Mouse (Mus musculus) hindlimb bud, embryonic 11.5 days (tissue): ENCODE data around the gene Epha6.
A peak's percentile ranks its signal among the peaks of the same experiment; 100 is the strongest.

Experiments used
- DNase-seq: peaks from one replicate; pipeline ENCODE4 v3.0.0-alpha.2; 2012; ENCODE audit warnings: low read depth, low spot score; ENCODE audit errors: extremely low spot score

The Epha6 gene

DNA sequence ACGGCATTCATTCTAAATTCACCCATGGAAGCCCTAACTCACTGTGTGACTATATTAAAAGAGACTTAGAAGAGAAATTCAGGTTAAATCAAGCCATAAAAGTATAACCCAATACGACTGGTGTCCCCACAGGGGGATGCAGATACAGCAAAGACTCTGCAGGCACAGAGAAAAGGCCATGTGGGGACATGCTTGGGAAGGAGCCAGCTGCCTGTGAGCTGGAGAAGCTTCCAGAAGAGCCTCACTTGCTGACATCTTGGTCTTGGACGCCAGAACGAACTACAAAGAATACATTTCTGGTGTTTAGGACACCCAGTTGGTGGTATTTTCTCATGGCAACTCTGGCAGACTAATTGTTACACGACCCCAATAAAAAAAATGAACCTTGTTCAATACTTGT is 920.2 kb downstream of the Epha6 start:
- no peak for DNase-seq

GRCm38 (mm10) chr16:59683434-59683833 is 921.9 kb downstream of the Epha6 start:
- DNase-seq, result peak; percentile 61

DNA sequence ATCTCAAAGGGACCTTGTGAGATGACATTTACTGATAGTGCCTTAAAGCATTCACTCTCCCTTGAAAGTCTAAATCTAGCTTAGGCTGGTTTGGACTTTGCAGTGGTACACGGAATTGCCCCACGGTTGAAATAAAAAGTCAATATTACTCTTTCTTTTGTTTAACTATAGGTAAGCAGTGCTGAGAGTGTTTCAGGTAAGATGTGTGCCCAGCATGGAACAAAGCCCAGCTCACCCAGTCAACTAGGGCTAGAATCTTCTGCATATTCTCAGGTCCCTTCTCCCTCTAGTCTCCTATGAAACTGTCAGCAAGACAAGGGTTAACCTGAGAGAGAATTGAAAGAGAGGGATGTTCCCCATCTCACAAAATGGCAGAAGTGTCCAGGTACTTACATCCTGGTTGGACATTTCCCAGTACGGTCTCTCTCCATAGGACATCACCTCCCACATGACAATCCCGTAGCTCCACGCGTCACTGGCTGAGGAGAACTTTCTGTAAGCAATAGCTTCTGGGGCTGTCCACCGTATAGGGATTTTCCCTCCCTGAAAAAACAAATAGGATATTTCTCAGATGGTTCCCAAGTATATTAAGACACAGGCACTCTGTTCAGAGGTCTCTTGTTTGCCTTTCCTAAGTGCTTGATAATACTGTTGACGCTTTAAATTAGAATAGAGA is 923.0 kb downstream of the Epha6 start:
- no peak for DNase-seq

GRCm38 (mm10) chr16:59666938-59667337 is 938.4 kb downstream of the Epha6 start:
- no peak for DNase-seq

GRCm38 (mm10) chr16:59643766-59644165 is 961.6 kb downstream of the Epha6 start:
- DNase-seq, result no peak

DNA sequence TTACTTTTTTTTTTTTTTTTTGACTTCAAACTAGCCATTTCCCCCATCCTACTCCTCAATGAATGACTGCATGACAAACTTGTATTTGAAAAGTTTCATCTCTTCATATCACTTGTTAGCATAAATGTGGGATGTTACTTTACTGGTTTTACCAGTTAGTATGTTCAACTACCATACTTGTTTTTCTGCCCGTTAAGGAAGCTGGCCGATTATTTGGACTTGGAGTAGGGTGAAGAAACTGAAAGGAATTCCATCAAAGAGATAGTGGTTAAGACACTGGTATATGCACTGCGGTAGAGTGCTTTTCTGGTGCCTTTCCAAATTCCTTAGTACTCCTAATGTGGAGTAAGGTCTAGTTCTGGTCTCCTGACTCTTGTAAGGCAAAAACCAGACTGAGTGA is 965.3 kb downstream of the Epha6 start:
- no peak for DNase-seq

DNA sequence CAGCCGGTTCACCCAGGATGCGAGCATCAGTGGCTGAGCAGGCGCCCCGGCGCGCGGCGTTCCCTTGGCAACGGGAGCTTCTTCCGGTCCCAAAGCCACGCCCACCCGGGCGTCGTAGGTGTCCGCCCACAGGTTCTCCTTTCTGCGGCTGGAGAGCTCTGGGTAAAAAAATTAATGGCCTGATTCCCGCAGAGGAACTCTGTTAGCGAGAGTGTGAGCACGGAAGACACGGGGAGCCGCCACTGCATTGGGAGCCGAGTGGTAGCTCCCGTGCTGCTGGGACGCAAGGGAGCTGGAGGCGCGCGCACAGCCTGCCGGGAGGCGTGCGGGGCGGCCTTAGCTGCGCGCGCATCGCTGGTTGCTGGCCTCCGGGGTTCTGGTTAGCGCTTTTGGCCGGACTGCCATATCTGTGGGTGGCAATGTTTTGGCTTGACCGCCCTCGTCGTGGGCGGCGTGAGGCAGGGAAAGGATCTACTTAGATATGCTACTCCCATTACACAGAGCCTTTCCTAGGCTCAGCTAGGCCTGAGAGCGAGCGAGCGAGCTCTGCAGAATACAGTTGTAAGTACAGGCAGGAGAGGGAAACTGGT is 966.1 kb downstream of the Epha6 start, which contains the start of gene Arl6:
TSS of gene Arl6 (minus strand) at position 290 of the 590 bp plus-strand sequence.
- DNase-seq, result peak; percentile 78

GRCm38 (mm10) chr16:59634598-59634997 is 970.7 kb downstream of the Epha6 start:
- DNase-seq, result no peak

GRCm38 (mm10) chr16:59621554-59621953 is 983.8 kb downstream of the Epha6 start:
- no peak for DNase-seq

DNA sequence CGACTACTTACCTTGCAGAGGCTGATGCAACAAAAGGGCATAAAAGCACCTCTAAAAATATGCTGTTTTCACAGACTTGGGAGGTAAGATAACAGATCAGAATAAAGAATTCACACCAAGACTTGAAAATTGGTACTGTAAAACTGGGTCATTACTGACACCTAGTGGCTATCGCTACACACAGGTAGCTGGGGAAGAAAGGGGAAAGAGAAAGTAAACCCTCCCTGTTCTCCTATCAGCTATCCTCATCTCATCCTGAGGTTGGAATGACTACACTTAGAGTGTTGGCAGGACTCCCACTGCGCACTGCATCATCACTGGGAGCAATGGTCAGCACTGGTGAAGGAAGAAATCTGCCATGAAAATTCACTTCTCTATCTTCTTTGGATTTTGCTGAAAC is 988.2 kb downstream of the Epha6 start:
- no peak for DNase-seq

DNA sequence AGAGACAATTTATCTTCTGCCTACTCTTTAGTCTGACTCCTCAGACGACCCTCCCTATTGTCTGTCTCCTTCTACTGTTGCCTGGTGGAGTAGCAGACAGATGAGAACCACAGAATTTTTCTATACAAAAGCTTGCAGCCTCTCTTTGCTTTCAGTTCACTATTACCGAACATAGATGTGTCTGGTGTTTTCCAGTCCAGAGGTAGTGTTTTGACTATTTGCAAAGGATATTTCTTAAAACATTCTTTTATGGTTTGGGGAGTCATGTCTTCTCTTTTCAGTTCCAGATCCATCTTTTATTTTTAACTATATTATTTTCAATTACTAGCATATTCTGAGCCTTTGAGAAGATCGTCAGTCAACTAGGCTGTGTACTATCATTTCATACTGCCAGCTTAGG is 989.7 kb downstream of the Epha6 start:
- DNase-seq, result no peak

DNA sequence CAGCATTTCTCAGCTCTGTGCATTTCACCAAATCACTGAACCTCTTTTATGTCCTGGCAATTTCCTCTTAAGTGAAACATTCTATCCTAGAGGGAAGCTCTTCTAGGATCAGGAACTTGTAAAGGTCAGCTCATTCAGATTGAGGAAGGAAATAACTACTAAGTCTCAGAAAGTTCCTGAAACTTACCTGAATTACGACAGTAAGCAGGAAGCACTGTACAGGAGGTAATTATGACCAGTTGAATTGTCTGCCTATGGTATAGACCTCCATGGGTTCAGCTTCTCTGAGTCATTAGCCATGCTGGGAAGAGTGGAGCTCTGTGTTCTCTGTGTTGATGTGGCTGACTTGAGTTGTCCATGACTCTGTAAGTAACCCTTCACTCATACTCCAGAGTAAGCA is 994.6 kb downstream of the Epha6 start:
- DNase-seq, result no peak

- DNase-seq, result no peak
Observed at GRCm38 (mm10) chr16:59604078-59604781, 1001.1 kb downstream of the Epha6 start.
